Comparison of ENCODE assay signal across 19 mouse cellular contexts in the genomic region with DNA sequence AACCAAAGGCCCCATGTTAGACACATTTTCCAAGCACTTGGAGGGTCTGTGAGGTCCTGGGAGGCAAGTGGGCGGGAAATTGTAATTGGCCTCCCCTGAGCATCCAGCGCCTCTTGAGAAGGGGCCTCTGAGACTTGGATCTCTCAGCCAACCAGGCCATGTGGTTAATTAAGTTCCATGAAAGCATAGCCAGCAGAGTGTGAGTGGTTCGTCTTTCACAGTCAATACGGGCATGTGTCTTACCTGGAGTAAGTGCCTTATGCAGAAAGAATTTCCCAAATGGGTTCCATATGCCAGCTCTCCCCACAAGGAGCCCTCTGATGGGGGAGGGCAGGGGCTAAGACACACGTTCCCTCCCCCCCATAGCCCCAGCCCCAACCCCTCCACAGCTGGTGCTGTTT. TPM values are rescaled to one million over a fixed set of nuclear protein-coding genes. Genes with fewer than 3 reads are reported as not detected.
DNase-seq lines count a peak whose midpoint lies in the region; ATAC-seq lines count a peak whose summit lies in the region.
"Had no signal": no experiment of that assay in that cellular context is flagged by ENCODE, and none has a peak within 500 bp of the region (broad histone marks: within the 10 kb centered on the region; RNA-seq: fewer than 3 reads in every experiment).

No protein-coding gene starts in this region.

- H3K4me1 ChIP-seq in hindbrain, embryonic 10.5 days (replicated peaks), result peaks cover 61% of the 10 kb centered on the region
- peaks cover 6% of the 10 kb centered on the region for H3K4me1 ChIP-seq in hindbrain, embryonic 16.5 days (ENCODE audit: control insufficient read depth, insufficient read depth, low read depth, low read length)
- peaks cover 4% of the 10 kb centered on the region for H3K4me1 ChIP-seq in embryonic facial prominence, embryonic 11.5 days (ENCODE audit: control insufficient read depth, insufficient read depth, low read length)
- H3K4me1 ChIP-seq in limb, embryonic 13.5 days, result peaks cover 45% of the 10 kb centered on the region
- H3K4me1 ChIP-seq: megakaryocyte, embryonic 14.5 days had no signal

- peaks cover 24% of the 10 kb centered on the region for H3K27me3 ChIP-seq in hindbrain, embryonic 10.5 days (ENCODE audit: insufficient read depth, poor library complexity, severe bottlenecking)
- no peaks in the 10 kb centered on the region for H3K27me3 ChIP-seq in hindbrain, embryonic 16.5 days (replicated peaks; ENCODE audit: control insufficient read depth, insufficient read depth, low read length)
- H3K27me3 ChIP-seq in embryonic facial prominence, embryonic 11.5 days (ENCODE audit: control insufficient read depth, insufficient read depth, low read length), result no peaks in the 10 kb centered on the region
- H3K27me3 ChIP-seq in limb, embryonic 13.5 days, result no peaks in the 10 kb centered on the region

- intact Hi-C loops in gastrocnemius, postnatal 14 days (cut with DNase I; ENCODE audit: low total_unique reads), result no loop called here

- H3K9ac ChIP-seq in hindbrain, embryonic 16.5 days (ENCODE audit: low read depth, low read length), result no peak overlapping the region
- no peak overlapping the region for H3K9ac ChIP-seq in embryonic facial prominence, embryonic 11.5 days (replicated peaks; ENCODE audit: low read length)
- H3K9ac ChIP-seq in limb, embryonic 13.5 days, result no peak overlapping the region
- H3K9ac ChIP-seq: forebrain, postnatal 0 days; hindbrain, embryonic 13.5 days; liver, postnatal 0 days had no signal

- ATAC-seq in hindbrain, embryonic 16.5 days, result no peak
- peak; percentile 70 for ATAC-seq in embryonic facial prominence, embryonic 11.5 days (replicated peaks; ENCODE audit: insufficient number of reproducible peaks, low FRiP score, low TSS enrichment, low read depth)
- ATAC-seq in limb, embryonic 13.5 days (ENCODE audit: low FRiP score, low read depth), result peak; percentile 83
- ATAC-seq in monocyte, adult 5-6 weeks (replicated peaks; ENCODE audit: insufficient number of reproducible peaks, low FRiP score, low TSS enrichment, poor library complexity, severe bottlenecking), result no peak
- ATAC-seq: forebrain, postnatal 0 days; liver, postnatal 0 days had no signal

- no peak overlapping the region for H3K4me2 ChIP-seq in hindbrain, embryonic 16.5 days (ENCODE audit: low read length)
- no peak overlapping the region for H3K4me2 ChIP-seq in embryonic facial prominence, embryonic 11.5 days (ENCODE audit: low read depth, low read length)
- H3K4me2 ChIP-seq in limb, embryonic 13.5 days (replicated peaks), result no peak overlapping the region
- H3K4me2 ChIP-seq: hindbrain, embryonic 13.5 days had no signal

- H3K27ac ChIP-seq in hindbrain, embryonic 10.5 days, result peak overlapping the region; percentile 75
- no peak overlapping the region for H3K27ac ChIP-seq in hindbrain, embryonic 16.5 days (ENCODE audit: low read depth, low read length)
- H3K27ac ChIP-seq in embryonic facial prominence, embryonic 11.5 days (replicated peaks; ENCODE audit: low read depth, low read length), result peak overlapping the region; percentile 78
- H3K27ac ChIP-seq in limb, embryonic 13.5 days, result peak overlapping the region; percentile 88
- H3K27ac ChIP-seq: hindbrain, embryonic 13.5 days; left cerebral cortex, adult 2 months had no signal

- DNase-seq in hindbrain, embryonic 10.5 days (ENCODE audit: low spot score), result peak; percentile 25
- peak; percentile 61 for DNase-seq in NIH3T3 (ENCODE audit: low read depth)
- DNase-seq in embryonic facial prominence, embryonic 11.5 days (ENCODE audit: low spot score), result peak; percentile 93
- no peak for DNase-seq in ovary, adult 18-20 months (ENCODE audit: low spot score)
- DNase-seq in gastrocnemius, postnatal 14 days, result no peak
- DNase-seq: adrenal gland, adult 2 months; cerebellum, adult 2 months; forebrain, postnatal 0 days; gastrocnemius, postnatal 36 days; kidney, adult 9 months; liver, postnatal 0 days; thymus, postnatal 25 days had no signal

- 48% methylated on average over 5 of the region's 5 CpGs for WGBS in hindbrain, embryonic 10.5 days
- whole genome bisulfite sequencing in hindbrain, embryonic 16.5 days, result 45% methylated on average over 5 of the region's 5 CpGs
- 9% methylated on average over 5 of the region's 5 CpGs for WGBS in embryonic facial prominence, embryonic 11.5 days
- WGBS in limb, embryonic 13.5 days, result 12% methylated on average over 5 of the region's 5 CpGs

- no peak overlapping the region for H3K4me3 ChIP-seq in hindbrain, embryonic 10.5 days
- no peak overlapping the region for H3K4me3 ChIP-seq in hindbrain, embryonic 16.5 days (ENCODE audit: low read length)
- no peak overlapping the region for H3K4me3 ChIP-seq in embryonic facial prominence, embryonic 11.5 days (ENCODE audit: low read depth, low read length)
- H3K4me3 ChIP-seq in limb, embryonic 13.5 days, result no peak overlapping the region
- H3K4me3 ChIP-seq: hindbrain, embryonic 13.5 days; left cerebral cortex, adult 2 months; megakaryocyte, embryonic 14.5 days had no signal

- no peaks in the 10 kb centered on the region for H3K36me3 ChIP-seq in hindbrain, embryonic 10.5 days
- no peaks in the 10 kb centered on the region for H3K36me3 ChIP-seq in hindbrain, embryonic 16.5 days (ENCODE audit: control insufficient read depth, insufficient read depth, low read length)
- H3K36me3 ChIP-seq in embryonic facial prominence, embryonic 11.5 days (replicated peaks; ENCODE audit: control insufficient read depth, insufficient read depth, low read depth, low read length), result no peaks in the 10 kb centered on the region
- H3K36me3 ChIP-seq in limb, embryonic 13.5 days, result no peaks in the 10 kb centered on the region
- H3K36me3 ChIP-seq: hindbrain, embryonic 13.5 days had no signal

- H3K9me3 ChIP-seq in hindbrain, embryonic 10.5 days, result no peaks in the 10 kb centered on the region
- H3K9me3 ChIP-seq in hindbrain, embryonic 16.5 days (ENCODE audit: control insufficient read depth, low read length), result no peaks in the 10 kb centered on the region
- H3K9me3 ChIP-seq in embryonic facial prominence, embryonic 11.5 days (replicated peaks; ENCODE audit: control insufficient read depth, low read length), result no peaks in the 10 kb centered on the region
- no peaks in the 10 kb centered on the region for H3K9me3 ChIP-seq in limb, embryonic 13.5 days
- H3K9me3 ChIP-seq: hindbrain, embryonic 13.5 days; megakaryocyte, embryonic 14.5 days had no signal

RNA-seq across cellular contexts. Expression of a gene that starts 28.2 kb away (rescaled TPM):
- polyA plus RNA-seq in hindbrain, embryonic 10.5 days (2016; fragmentation: Nextera tagmentation; extraction: Ambion mirVana), result 0.19 and 0.37 TPM in 2 replicates
- polyA plus RNA-seq in hindbrain, embryonic 16.5 days (2015; fragmentation: Nextera tagmentation; extraction: Ambion mirVana), result not detected in 2 replicates
- polyA plus RNA-seq in embryonic facial prominence, embryonic 11.5 days (2014; fragmentation: Nextera tagmentation; extraction: Ambion mirVana), result 0.84 TPM in 1 of 2 replicates, not detected in the other
- polyA plus RNA-seq in limb, embryonic 13.5 days (2015; fragmentation: Nextera tagmentation; extraction: Ambion mirVana), result 0.60 TPM in 1 of 2 replicates, not detected in the other
- 1.1 to 3.8 TPM in 2 of 3 replicates, not detected in the other for total RNA-seq in monocyte, adult 5-6 weeks (2017)
- under 1 TPM in 1 of 2 experiments, not detected in 1; 0.35 TPM for total RNA-seq in gastrocnemius, postnatal 14 days (2021)
- total RNA-seq: gastrocnemius, postnatal 36 days had no signal
- polyA plus RNA-seq: heart, embryonic 14.5 days; hindbrain, embryonic 13.5 days; liver, postnatal 0 days had no signal

Comparison
In these comparisons a context has a peak if more than half of its experiments do, and no peak if none do; other contexts are left out.
1. DNase-seq: peak in hindbrain, embryonic 10.5 days (single experiment), NIH3T3 (single experiment) and embryonic facial prominence, embryonic 11.5 days (single experiment); none in ovary, adult 18-20 months (single experiment) and gastrocnemius, postnatal 14 days (single experiment).
2. ATAC-seq: peak in embryonic facial prominence, embryonic 11.5 days (single experiment) and limb, embryonic 13.5 days (single experiment); none in hindbrain, embryonic 16.5 days (single experiment) and monocyte, adult 5-6 weeks (single experiment).